Mouse (Mus musculus) myocyte (in vitro differentiated cells): ENCODE data around the gene Ltbp3. TPM values are rescaled to one million over a fixed set of nuclear protein-coding genes. Genes with fewer than 3 reads are reported as not detected.

Source experiments
- H3K27me3 ChIP-seq: one replicate; pipeline ENCODE4 v1.6.1; 2011; ENCODE audit not compliant: control insufficient read depth, insufficient read depth, insufficient read length
- H3K36me3 ChIP-seq: one replicate; pipeline ENCODE4 v1.6.1; 2011; ENCODE audit not compliant: control insufficient read depth, insufficient read depth
- H3K4me2 ChIP-seq: one replicate; pipeline ENCODE4 v1.6.1; 2011; ENCODE audit warnings: low read depth, control low read depth
- H3K4me3 ChIP-seq: one replicate; pipeline ENCODE4 v1.5.1; 2011; ENCODE audit warnings: mild to moderate bottlenecking, control low read depth, moderate library complexity
- H3K79me2 ChIP-seq: one replicate; pipeline ENCODE4 v1.6.1; 2011; ENCODE audit not compliant: control insufficient read depth, insufficient read depth
- H3ac ChIP-seq: one replicate; pipeline ENCODE4 v1.6.1; 2011; ENCODE audit not compliant: control insufficient read depth, insufficient read length
- CEBPB ChIP-seq: IDR thresholded peaks from 2 replicates; pipeline ENCODE4 v1.6.1; 2011; ENCODE audit warnings: mild to moderate bottlenecking, moderate library complexity; ENCODE audit not compliant: poor library complexity, insufficient read depth, severe bottlenecking
- E2F4 ChIP-seq: IDR thresholded peaks from one replicate; pipeline ENCODE4 v1.6.1; 2011; ENCODE audit warnings: mild to moderate bottlenecking, control low read depth, moderate library complexity; ENCODE audit not compliant: insufficient read depth
- MAX ChIP-seq: IDR thresholded peaks from one replicate; pipeline ENCODE4 v1.6.1; 2011; ENCODE audit warnings: low read depth, mild to moderate bottlenecking, control low read depth
- MYOD1 ChIP-seq, 3 experiments: IDR thresholded peaks; one replicate each; pipeline ENCODE4 v1.6.1; 2011; ENCODE audit warnings: control low read depth in 2 of 3, low read depth in 2 of 3, mild to moderate bottlenecking in 2 of 3, moderate library complexity in 1 of 3; ENCODE audit not compliant: insufficient read length in 2 of 3, control insufficient read depth in 1 of 3
- MYOG ChIP-seq, 3 experiments: IDR thresholded peaks; one replicate each; pipeline ENCODE4 v1.6.1; 2011; ENCODE audit warnings: control low read depth in 2 of 3, low read depth in 2 of 3, mild to moderate bottlenecking in 2 of 3; ENCODE audit not compliant: insufficient read length in 2 of 3, control insufficient read depth in 1 of 3, insufficient read depth in 1 of 3
- POLR2A ChIP-seq: IDR thresholded peaks from one replicate; pipeline ENCODE4 v1.6.1; 2011; ENCODE audit warnings: low read depth, mild to moderate bottlenecking, control low read depth, moderate library complexity; ENCODE audit not compliant: insufficient read length
- POLR2AphosphoS2 ChIP-seq: IDR thresholded peaks from one replicate; pipeline ENCODE4 v1.6.1; 2011; ENCODE audit warnings: low read depth, control low read depth; ENCODE audit not compliant: insufficient read length
- REST ChIP-seq: IDR thresholded peaks from one replicate; pipeline ENCODE4 v1.6.1; 2011; ENCODE audit warnings: mild to moderate bottlenecking, control low read depth, moderate library complexity; ENCODE audit not compliant: insufficient read depth, insufficient read length
- SRF ChIP-seq: IDR thresholded peaks from one replicate; pipeline ENCODE4 v1.6.1; 2011; ENCODE audit warnings: low read depth; ENCODE audit not compliant: control insufficient read depth, insufficient read length
- TCF12 ChIP-seq: IDR thresholded peaks from one replicate; pipeline ENCODE4 v1.6.1; 2011; ENCODE audit warnings: mild to moderate bottlenecking, control low read depth; ENCODE audit not compliant: poor library complexity, insufficient read depth, severe bottlenecking
- TCF3 ChIP-seq: IDR thresholded peaks from one replicate; pipeline ENCODE4 v1.6.1; 2011; ENCODE audit warnings: low read depth, control low read depth; ENCODE audit not compliant: insufficient read length
- USF1 ChIP-seq: IDR thresholded peaks from one replicate; pipeline ENCODE4 v1.6.1; 2011; ENCODE audit warnings: low read depth, mild to moderate bottlenecking, control low read depth, moderate library complexity
- polyA plus RNA-seq: library from polyadenylated mRNA; unstranded; fragments of >200 nt; fragmentation: generic; extraction: Trizol; gene quantifications from one replicate; pipeline ENCODE4 v1.2.1, GENCODE M21; 2012; ENCODE audit warnings: missing spikeins

Ltbp3 gene
- polyA plus RNA-seq, 1 experiment: 100 TPM

DNA sequence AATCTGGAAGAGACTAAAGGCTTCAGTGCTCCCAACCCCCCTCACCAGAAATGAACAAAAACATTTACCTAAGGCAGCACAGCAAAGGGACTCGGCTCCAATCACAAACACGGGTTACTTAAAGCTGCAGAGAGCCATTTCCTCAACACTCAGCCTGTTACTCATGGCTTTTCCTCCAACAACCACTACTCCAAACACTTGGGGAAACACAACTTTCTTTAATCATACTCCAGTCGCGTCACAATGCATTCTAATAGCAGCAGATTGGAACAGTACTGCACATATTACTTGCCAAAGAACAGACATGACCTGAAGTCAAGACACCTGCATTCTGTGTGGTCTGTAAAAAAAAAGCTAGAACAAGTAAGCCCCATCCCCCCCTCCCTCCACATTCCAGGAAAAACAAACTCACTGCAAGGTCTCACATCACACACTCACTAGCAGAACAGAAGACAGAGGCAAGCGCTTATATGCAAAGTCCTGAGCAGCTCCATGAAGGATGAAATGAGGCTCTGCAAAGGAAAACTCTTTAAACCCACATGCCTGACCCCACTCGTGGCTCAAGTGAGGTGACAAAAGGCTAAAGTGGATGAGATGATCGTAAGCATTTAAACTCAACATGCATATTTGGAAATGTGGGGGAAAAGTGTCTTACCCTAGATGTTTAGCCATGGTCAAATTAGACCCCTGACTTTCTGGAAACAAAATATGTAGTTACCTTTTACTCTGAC is 56.8 kb downstream of the Ltbp3 start:
- peaks cover 75% of the 10 kb centered on the region for H3K79me2 ChIP-seq
- H3K4me3 ChIP-seq: peak overlapping the region; percentile 100
- no peak overlapping the region for H3ac ChIP-seq
- H3K4me2 ChIP-seq: peak overlapping the region; percentile 96
- no peaks in the 10 kb centered on the region for H3K27me3 ChIP-seq
- TF ChIP-seq POLR2A (peak; percentile 27), SRF (no peak), POLR2AphosphoS2 (peak; percentile 83)
- peaks cover 52% of the 10 kb centered on the region for H3K36me3 ChIP-seq

GRCm38 (mm10) chr19:5798700-5799479 is 58.2 kb downstream of the Ltbp3 start:
- Histone ChIP-seq H3K27me3 (no peaks in the 10 kb centered on the region), H3ac (no peak overlapping the region), H3K4me3 (peak overlapping the region; percentile 100), H3K4me2 (peak overlapping the region; percentile 96), H3K36me3 (peaks cover 52% of the 10 kb centered on the region), H3K79me2 (peaks cover 75% of the 10 kb centered on the region)
- TF ChIP-seq POLR2A: peak; percentile 70
- TF ChIP-seq MYOD1 (IDR thresholded peaks at IDR 0.05; ENCODE audit: control insufficient read depth in 1 of 3, insufficient read length in 2 of 3, low read depth in 2 of 3): no peak
- no peak for TF ChIP-seq SRF
- no peak for TF ChIP-seq CEBPB
- peak; percentile 96 for TF ChIP-seq POLR2AphosphoS2

GRCm38 (mm10) chr19:5799566-5800349 is 59.1 kb downstream of the Ltbp3 start:
- Histone ChIP-seq H3K36me3 (peaks cover 52% of the 10 kb centered on the region), H3K4me3 (peak overlapping the region; percentile 100), H3ac (peak overlapping the region; percentile 23), H3K79me2 (peaks cover 80% of the 10 kb centered on the region), H3K27me3 (no peaks in the 10 kb centered on the region), H3K4me2 (peak overlapping the region; percentile 30)
- TF ChIP-seq E2F4 (no peak), MYOD1 (IDR thresholded peaks at IDR 0.05; ENCODE audit: control insufficient read depth in 1 of 3, insufficient read length in 2 of 3, low read depth in 2 of 3) (no peak), POLR2A (peak; percentile 81), POLR2AphosphoS2 (peak; percentile 95), SRF (no peak), USF1 (no peak)

- Histone ChIP-seq H3K27me3 (no peaks in the 10 kb centered on the region), H3K36me3 (peaks cover 48% of the 10 kb centered on the region)
Observed at GRCm38 (mm10) chr19:5800350-5800631, 59.6 kb downstream of the Ltbp3 start.

GRCm38 (mm10) chr19:5800632-5801431 is 60.1 kb downstream of the Ltbp3 start:
- H3K4me3 ChIP-seq: peak overlapping the region; percentile 100
- peaks cover 43% of the 10 kb centered on the region for H3K36me3 ChIP-seq
- peak overlapping the region; percentile 23 for H3ac ChIP-seq
- H3K27me3 ChIP-seq: no peaks in the 10 kb centered on the region
- peaks cover 75% of the 10 kb centered on the region for H3K79me2 ChIP-seq
- TF ChIP-seq E2F4: no peak
- TF ChIP-seq POLR2A: peak; percentile 94
- TF ChIP-seq MYOG (IDR thresholded peaks at IDR 0.05; ENCODE audit: control insufficient read depth in 1 of 3, insufficient read depth in 1 of 3, insufficient read length in 2 of 3, low read depth in 2 of 3): no peak
- TF ChIP-seq POLR2AphosphoS2: peak; percentile 100
- no peak for TF ChIP-seq TCF3
- TF ChIP-seq CEBPB: no peak
- no peak for TF ChIP-seq REST
- no peak for TF ChIP-seq MAX
- TF ChIP-seq USF1: no peak
- no peak for TF ChIP-seq MYOD1 (IDR thresholded peaks at IDR 0.05; ENCODE audit: control insufficient read depth in 1 of 3, insufficient read length in 2 of 3, low read depth in 2 of 3)
- TF ChIP-seq TCF12: no peak
- no peak for TF ChIP-seq SRF
- H3K4me2 ChIP-seq: peak overlapping the region; percentile 30

More at GRCm38 (mm10) chr19:5800350-5800631, 59.6 kb downstream of the Ltbp3 start:
- TF ChIP-seq SRF (no peak), MAX (no peak), TCF3 (no peak), POLR2AphosphoS2 (no peak), CEBPB (no peak), REST (no peak), TCF12 (no peak), MYOG (IDR thresholded peaks at IDR 0.05; ENCODE audit: control insufficient read depth in 1 of 3, insufficient read depth in 1 of 3, insufficient read length in 2 of 3, low read depth in 2 of 3) (no peak), POLR2A (no peak), MYOD1 (IDR thresholded peaks at IDR 0.05; ENCODE audit: control insufficient read depth in 1 of 3, insufficient read length in 2 of 3, low read depth in 2 of 3) (no peak), USF1 (no peak), E2F4 (no peak)
- peak overlapping the region; percentile 30 for H3K4me2 ChIP-seq
- peak overlapping the region; percentile 23 for H3ac ChIP-seq
- H3K4me3 ChIP-seq: peak overlapping the region; percentile 100
- H3K79me2 ChIP-seq: peaks cover 79% of the 10 kb centered on the region
